Mouse (Mus musculus): Measurements from ENCODE around the gene Ngef.
A peak's percentile ranks its signal among the peaks of the same experiment; 100 is the strongest.
"Not testable (repeated sequence)": the region's sequence is repeated elsewhere in the genome, so short reads cannot be mapped to it uniquely, and the experiment has no call there.

Gene Ngef

GRCm38 (mm10) chr1:87472576-87472975, 101.1 kb downstream of the Ngef start:
- DNase-seq (ENCODE audit: low read depth): no peak

- no peak for DNase-seq (ENCODE audit: low read depth)
These were observed 101.8 kb downstream of the Ngef start for GRCm38 (mm10) chr1:87471914-87472313.

GRCm38 (mm10) chr1:87469971-87470370, 103.7 kb downstream of the Ngef start, which contains the start of gene Snorc:
TSS of gene Snorc (plus strand) at chr1:87470271.
- not testable (repeated sequence) for DNase-seq (ENCODE audit: low read depth)

- peak; percentile 79 for DNase-seq (ENCODE audit: low read depth)
These were observed 105.3 kb downstream of the Ngef start for GRCm38 (mm10) chr1:87468321-87468720.

GRCm38 (mm10) chr1:87467469-87467868, 106.2 kb downstream of the Ngef start:
- no peak for DNase-seq (ENCODE audit: low read depth)

GRCm38 (mm10) chr1:87459856-87460255, 113.8 kb downstream of the Ngef start:
- not testable (repeated sequence) for DNase-seq (ENCODE audit: low read depth)

GRCm38 (mm10) chr1:87458045-87458444, 115.6 kb downstream of the Ngef start:
- no peak for DNase-seq (ENCODE audit: low read depth)

- no peak for DNase-seq (ENCODE audit: low read depth)
These were observed 117.2 kb downstream of the Ngef start for GRCm38 (mm10) chr1:87456425-87456824.

GRCm38 (mm10) chr1:87449432-87449831, 124.2 kb downstream of the Ngef start:
- no peak for DNase-seq (ENCODE audit: low read depth)

- peak; percentile 89 for DNase-seq (ENCODE audit: low read depth)
These were observed 126.2 kb downstream of the Ngef start for GRCm38 (mm10) chr1:87447183-87448104.

- no peak for DNase-seq (ENCODE audit: low read depth)
These were observed 137.1 kb downstream of the Ngef start for GRCm38 (mm10) chr1:87436583-87436982.

- no peak for DNase-seq (ENCODE audit: low read depth)
These were observed 138.5 kb downstream of the Ngef start for GRCm38 (mm10) chr1:87435125-87435524.
